Mouse (Mus musculus) forebrain, embryonic 11.5 days (tissue): ENCODE results near the gene Rab20. TPM values are rescaled to one million over a fixed set of nuclear protein-coding genes. Genes with fewer than 3 reads are reported as not detected.

Source experiments
- ATAC-seq: fragments of 200-750 bp; cut with Nextera tagmentation; replicated peaks from 2 replicates; pipeline ENCODE4 v1.8.0; 2017; ENCODE audit warnings: moderate TSS enrichment; ENCODE audit not compliant: low FRiP score
- DNase-seq: peaks from one replicate; pipeline ENCODE4 v3.0.0-alpha.2; 2017; ENCODE audit warnings: low spot score
- H3K27ac ChIP-seq: fragments of 300-500 bp; sonication (generic); 2 replicates; pipeline ENCODE4 v1.5.1; 2014; ENCODE audit warnings: low read depth, low read length
- H3K27me3 ChIP-seq: fragments of 300-500 bp; sonication (generic); 2 replicates; pipeline ENCODE4 v1.6.1; 2014; ENCODE audit warnings: mild to moderate bottlenecking, low read length, mixed read lengths; ENCODE audit not compliant: control insufficient read depth, insufficient read depth
- H3K36me3 ChIP-seq: fragments of 300-500 bp; sonication (generic); 2 replicates; pipeline ENCODE4 v1.6.1; 2014; ENCODE audit warnings: mild to moderate bottlenecking, low read length, moderate library complexity, mixed read lengths; ENCODE audit not compliant: control insufficient read depth, insufficient read depth
- H3K4me1 ChIP-seq: fragments of 300-500 bp; sonication (generic); replicated peaks from 2 replicates; pipeline ENCODE4 v1.6.1; 2014; ENCODE audit warnings: low read length, mixed read lengths; ENCODE audit not compliant: control insufficient read depth, insufficient read depth
- H3K4me2 ChIP-seq: fragments of 300-500 bp; sonication (generic); 2 replicates; pipeline ENCODE4 v1.6.1; 2014; ENCODE audit warnings: low read depth, mild to moderate bottlenecking, low read length, moderate library complexity, mixed read lengths; ENCODE audit not compliant: severe bottlenecking
- H3K4me3 ChIP-seq: fragments of 300-500 bp; sonication (generic); 2 replicates; pipeline ENCODE4 v1.5.1; 2014; ENCODE audit warnings: low read depth, low read length
- H3K9ac ChIP-seq: fragments of 300-500 bp; sonication (generic); 2 replicates; pipeline ENCODE4 v1.6.1; 2014; ENCODE audit warnings: low read length
- H3K9me3 ChIP-seq: fragments of 300-500 bp; sonication (generic); 2 replicates; pipeline ENCODE4 v1.6.1; 2016; ENCODE audit warnings: low read length, mixed read lengths; ENCODE audit not compliant: control insufficient read depth
- WGBS: fragments of 180-500 bp; shearing (Covaris S2); extraction: QIAGEN DNeasy Blood & Tissue Kit; methylation state at CpG from one replicate; pipeline ENCODE4 v1.1.7; 2014; 5-methylcytosine and 5-hydroxymethylcytosine counted together
- polyA plus RNA-seq: library from polyadenylated mRNA; unstranded; fragments of >200 nt; fragmentation: Nextera tagmentation; extraction: Ambion mirVana; gene quantifications from 2 replicates; pipeline ENCODE4 v1.2.1, GENCODE M21; 2014

Gene Rab20
- polyA plus RNA-seq, 1 experiment from 2014 or later = 0.53 TPM

DNA sequence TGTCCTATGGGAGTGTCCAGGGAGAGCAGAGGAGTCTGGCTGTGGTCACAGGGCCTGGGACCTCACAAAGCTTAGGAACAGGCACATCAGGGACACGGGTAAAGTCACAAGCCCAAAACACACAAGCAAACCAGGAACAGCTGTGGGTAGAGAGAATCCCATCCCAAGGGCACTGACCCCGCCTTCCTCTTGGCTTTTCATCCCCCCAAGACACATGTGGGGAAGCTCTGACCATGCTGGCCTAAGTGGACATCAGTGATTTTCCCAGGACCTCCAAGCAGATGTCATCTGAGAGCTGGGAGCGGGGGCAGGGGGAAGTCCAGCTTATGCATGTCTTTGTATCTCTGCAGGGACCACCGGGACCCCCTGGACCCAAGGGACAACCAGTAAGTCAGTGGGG lies 73.9 kb downstream of the Rab20 start:
- ATAC-seq = no peak
- Histone ChIP-seq H3K9me3 (no peaks in the 10 kb centered on the region), H3K9ac (no peak overlapping the region), H3K36me3 (no peaks in the 10 kb centered on the region), H3K4me1 (no peaks in the 10 kb centered on the region), H3K27me3 (no peaks in the 10 kb centered on the region), H3K27ac (no peak overlapping the region), H3K4me3 (no peak overlapping the region), H3K4me2 (no peak overlapping the region)
- 73% methylated on average over 4 of the region's 4 CpGs for WGBS
- DNase-seq = no peak

- H3K9ac ChIP-seq = no peak overlapping the region
- 93% methylated on average over 9 of the region's 9 CpGs for WGBS
- H3K27me3 ChIP-seq = no peaks in the 10 kb centered on the region
- no peak overlapping the region for H3K27ac ChIP-seq
- H3K4me1 ChIP-seq = no peaks in the 10 kb centered on the region
- H3K36me3 ChIP-seq = no peaks in the 10 kb centered on the region
- no peak overlapping the region for H3K4me2 ChIP-seq
- DNase-seq (no peak), ATAC-seq (no peak)
- H3K4me3 ChIP-seq = no peak overlapping the region
- H3K9me3 ChIP-seq = no peaks in the 10 kb centered on the region
Observed at GRCm38 (mm10) chr8:11403813-11404212, 74.7 kb downstream of the Rab20 start.

Other genes with a start within 250 kb of the Rab20 start
- 40.4 and 45.4 TPM in 2 replicates for gene Col4a2, start 165.9 kb downstream of the Rab20 start, polyA plus RNA-seq
- 118 and 130 TPM in 2 replicates for gene Col4a1, start 165.9 kb downstream of the Rab20 start, polyA plus RNA-seq
- gene Naxd, start 18.8 kb upstream of the Rab20 start, polyA plus RNA-seq = 99.2 and 110 TPM in 2 replicates
- 19.9 and 21.6 TPM in 2 replicates for gene Cars2, start 72.1 kb upstream of the Rab20 start, polyA plus RNA-seq
- gene Ing1, start 76.9 kb upstream of the Rab20 start, polyA plus RNA-seq = 42.9 and 46.8 TPM in 2 replicates
- gene Ankrd10, start 157.0 kb upstream of the Rab20 start, polyA plus RNA-seq = 133 and 143 TPM in 2 replicates
- not detected in 2 replicates for gene 1700016D06Rik, start 222.4 kb upstream of the Rab20 start, polyA plus RNA-seq
- gene Arhgef7, start 249.0 kb upstream of the Rab20 start, polyA plus RNA-seq = 81.9 and 87.3 TPM in 2 replicates